Mouse (Mus musculus): ENCODE measurements around the gene Eno4. TPM values are rescaled to one million over a fixed set of nuclear protein-coding genes. Genes with fewer than 3 reads are reported as not detected.
"Not testable (repeated sequence)": the region's sequence is repeated elsewhere in the genome, so short reads cannot be mapped to it uniquely, and the experiment has no call there.

Gene Eno4
- polyA plus RNA-seq (2016; fragmentation: Nextera tagmentation; extraction: Ambion mirVana), result 0.52 and 0.88 TPM in 2 replicates

GRCm38 (mm10) chr19:58942841-58943828 lies at the start of gene Eno4, which contains the start of gene Hspa12a:
Eno4 (plus strand) TSS chr19:58943425.
Hspa12a (minus strand) TSS chr19:58943654.
- under 1% methylated on average over 65 of the region's 65 CpGs for WGBS
- Histone ChIP-seq H3K4me1 (peaks cover 8% of the 10 kb centered on the region; the same call in 1 of the 2 replicates), H3K9me3 (no peaks in the 10 kb centered on the region), H3K4me3 (peak within 1 kb of the TSS; percentile 72), H3K27ac (peak within 1 kb of the TSS; percentile 80), H3K9ac (peak within 1 kb of the TSS; percentile 71), H3K36me3 (no peaks in the 10 kb centered on the region), H3K27me3 (0 out of 2 replicates have a peak, but pooled peaks cover 2% of the 10 kb centered on the region), H3K4me2 (replicated peaks) (peak within 1 kb of the TSS; percentile 93)
- peak; percentile 95 for ATAC-seq (ENCODE audit: insufficient number of reproducible peaks, insufficient read depth, low FRiP score, low TSS enrichment)

- Histone ChIP-seq H3K36me3 (no peaks in the 10 kb centered on the region), H3K4me2 (replicated peaks) (no peak overlapping the region), H3K9me3 (peaks cover 4% of the 10 kb centered on the region; the same call in 1 of the 2 replicates), H3K4me1 (no peaks in the 10 kb centered on the region), H3K27ac (no peak overlapping the region), H3K4me3 (no peak overlapping the region), H3K9ac (no peak overlapping the region), H3K27me3 (no peaks in the 10 kb centered on the region)
- no peak for ATAC-seq (ENCODE audit: insufficient number of reproducible peaks, insufficient read depth, low FRiP score, low TSS enrichment)
- 88% methylated on average over 3 of the region's 3 CpGs for WGBS
Observed at GRCm38 (mm10) chr19:58896216-58896615, 47.0 kb upstream of the Eno4 start.

DNA sequence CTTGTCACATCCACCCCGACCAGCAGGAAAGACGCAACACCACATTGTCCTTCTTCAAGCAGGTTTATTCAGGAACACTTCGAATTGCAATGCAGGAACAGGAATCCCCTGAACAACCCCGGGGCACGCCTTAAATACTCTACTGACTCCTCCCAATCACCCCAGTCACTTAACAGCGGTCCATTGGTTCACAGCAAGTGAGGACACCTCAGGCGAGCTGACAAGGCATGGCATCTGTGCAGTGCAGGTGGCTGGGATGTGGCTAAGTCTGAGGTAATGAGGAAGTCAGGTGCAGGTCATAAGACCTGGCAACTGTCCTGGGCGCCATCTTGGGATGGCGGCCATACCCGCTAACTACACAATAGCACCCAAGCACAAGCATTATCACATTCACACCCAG lies 42.8 kb upstream of the Eno4 start:
- not testable (repeated sequence) for H3K9ac ChIP-seq; H3K4me1 ChIP-seq; H3K4me3 ChIP-seq; H3K36me3 ChIP-seq; H3K27ac ChIP-seq; H3K9me3 ChIP-seq; ATAC-seq (ENCODE audit: insufficient number of reproducible peaks, insufficient read depth, low FRiP score, low TSS enrichment); H3K4me2 ChIP-seq (replicated peaks); H3K27me3 ChIP-seq
- WGBS, result 92% methylated on average over 10 of the region's 10 CpGs

GRCm38 (mm10) chr19:58903079-58903898 lies 39.9 kb upstream of the Eno4 start:
- Histone ChIP-seq H3K27me3 (no peaks in the 10 kb centered on the region), H3K9me3 (no peaks in the 10 kb centered on the region), H3K36me3 (no peaks in the 10 kb centered on the region), H3K27ac (no peak overlapping the region), H3K4me3 (peak overlapping the region; percentile 22; the same call in 1 of the 2 replicates), H3K4me2 (replicated peaks) (peak overlapping the region; percentile 47), H3K4me1 (no peaks in the 10 kb centered on the region), H3K9ac (no peak overlapping the region)
- ATAC-seq (ENCODE audit: insufficient number of reproducible peaks, insufficient read depth, low FRiP score, low TSS enrichment), result peak; percentile 45; the same call in 1 of the 2 replicates
- 63% methylated on average over 7 of the region's 7 CpGs for WGBS

- Histone ChIP-seq H3K27ac (no peak overlapping the region), H3K4me3 (peak overlapping the region; percentile 22), H3K4me1 (no peaks in the 10 kb centered on the region), H3K36me3 (no peaks in the 10 kb centered on the region), H3K9ac (no peak overlapping the region), H3K9me3 (no peaks in the 10 kb centered on the region), H3K27me3 (no peaks in the 10 kb centered on the region), H3K4me2 (replicated peaks) (peak overlapping the region; percentile 47)
- 2% methylated on average over 11 of the region's 11 CpGs for WGBS
- 0 out of 2 replicates have a peak, but pooled peaks have one; percentile 24 for ATAC-seq (ENCODE audit: insufficient number of reproducible peaks, insufficient read depth, low FRiP score, low TSS enrichment)
Observed at GRCm38 (mm10) chr19:58903899-58904327, 39.3 kb upstream of the Eno4 start.

- no peak for ATAC-seq (ENCODE audit: insufficient number of reproducible peaks, insufficient read depth, low FRiP score, low TSS enrichment)
- WGBS, result 48% methylated on average over 9 of the region's 9 CpGs
- no peaks in the 10 kb centered on the region for H3K36me3 ChIP-seq
- no peak overlapping the region for H3K9ac ChIP-seq
- H3K9me3 ChIP-seq, result no peaks in the 10 kb centered on the region
- H3K4me1 ChIP-seq, result no peaks in the 10 kb centered on the region
- no peak overlapping the region for H3K27ac ChIP-seq
- no peak overlapping the region for H3K4me3 ChIP-seq
- no peak overlapping the region for H3K4me2 ChIP-seq (replicated peaks)
- no peaks in the 10 kb centered on the region for H3K27me3 ChIP-seq
Observed at GRCm38 (mm10) chr19:58906685-58907084, 36.5 kb upstream of the Eno4 start.

GRCm38 (mm10) chr19:58908018-58908417 lies 35.2 kb upstream of the Eno4 start:
- no peaks in the 10 kb centered on the region for H3K9me3 ChIP-seq
- no peak overlapping the region for H3K9ac ChIP-seq
- WGBS, result 60% methylated on average over 10 of the region's 10 CpGs
- H3K4me1 ChIP-seq, result no peaks in the 10 kb centered on the region
- H3K27ac ChIP-seq, result no peak overlapping the region
- H3K27me3 ChIP-seq, result 0 out of 2 replicates have a peak, but pooled peaks cover 3% of the 10 kb centered on the region
- no peak overlapping the region for H3K4me2 ChIP-seq (replicated peaks)
- H3K36me3 ChIP-seq, result no peaks in the 10 kb centered on the region
- no peak for ATAC-seq (ENCODE audit: insufficient number of reproducible peaks, insufficient read depth, low FRiP score, low TSS enrichment)
- no peak overlapping the region for H3K4me3 ChIP-seq

DNA sequence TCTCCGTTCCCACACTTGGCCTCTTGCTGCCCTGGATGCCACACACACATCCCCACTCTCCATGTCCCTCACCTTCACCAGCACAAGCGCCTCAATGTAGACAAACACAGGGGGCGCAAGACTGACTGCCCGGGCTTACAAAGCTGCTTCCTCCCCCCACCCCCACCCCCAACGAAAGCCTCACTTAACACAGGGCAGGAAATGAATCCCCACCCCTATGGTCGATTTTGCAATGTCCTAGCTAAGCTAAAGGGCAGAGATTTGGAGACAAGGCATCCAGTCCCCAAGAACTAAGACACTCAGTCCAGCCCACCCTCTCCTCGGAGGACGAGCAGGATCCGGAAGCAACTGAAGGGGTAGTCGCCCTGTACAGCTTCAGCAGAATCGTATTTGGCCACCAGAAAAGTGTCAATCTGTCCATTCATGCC lies 32.3 kb upstream of the Eno4 start:
- peak overlapping the region; percentile 28 for H3K4me3 ChIP-seq
- 0 out of 2 replicates have a peak, but pooled peaks cover 3% of the 10 kb centered on the region for H3K27me3 ChIP-seq
- peak overlapping the region; percentile 45 for H3K4me2 ChIP-seq (replicated peaks)
- H3K4me1 ChIP-seq, result no peaks in the 10 kb centered on the region
- ATAC-seq (ENCODE audit: insufficient number of reproducible peaks, insufficient read depth, low FRiP score, low TSS enrichment), result 0 out of 2 replicates have a peak, but pooled peaks have one; percentile 58
- peak overlapping the region; percentile 22; the same call in 1 of the 2 replicates for H3K9ac ChIP-seq
- no peaks in the 10 kb centered on the region for H3K36me3 ChIP-seq
- H3K9me3 ChIP-seq, result no peaks in the 10 kb centered on the region
- WGBS, result 3% methylated on average over 11 of the region's 11 CpGs
- no peak overlapping the region for H3K27ac ChIP-seq

DNA sequence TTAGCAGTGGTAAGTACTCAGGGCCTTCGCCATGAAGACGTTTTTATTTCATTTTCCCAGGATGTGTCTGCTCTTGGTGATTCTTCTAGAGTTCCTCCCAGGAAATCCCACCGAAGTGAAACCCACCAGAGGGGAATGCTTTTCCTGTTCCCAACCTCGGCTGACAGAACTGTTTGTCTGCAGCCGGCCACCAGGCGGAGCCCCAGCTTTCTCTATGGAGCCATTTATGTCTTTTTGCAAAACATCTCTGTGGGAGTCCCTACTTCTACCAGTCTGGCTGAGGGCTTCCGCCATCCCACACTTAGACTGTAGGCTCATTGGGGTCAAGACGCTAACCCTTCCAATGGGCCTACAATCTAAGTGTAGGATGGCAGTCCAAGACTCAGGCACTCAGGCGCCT lies 31.8 kb upstream of the Eno4 start:
- Histone ChIP-seq H3K27me3 (0 out of 2 replicates have a peak, but pooled peaks cover 6% of the 10 kb centered on the region), H3K4me2 (replicated peaks) (peak overlapping the region; percentile 45), H3K27ac (no peak overlapping the region), H3K4me3 (peak overlapping the region; percentile 28), H3K9ac (peak overlapping the region; percentile 22; the same call in 1 of the 2 replicates), H3K9me3 (no peaks in the 10 kb centered on the region), H3K4me1 (no peaks in the 10 kb centered on the region), H3K36me3 (no peaks in the 10 kb centered on the region)
- 9% methylated on average over 9 of the region's 9 CpGs for WGBS
- ATAC-seq (ENCODE audit: insufficient number of reproducible peaks, insufficient read depth, low FRiP score, low TSS enrichment), result peak; percentile 39; the same call in 1 of the 2 replicates

DNA sequence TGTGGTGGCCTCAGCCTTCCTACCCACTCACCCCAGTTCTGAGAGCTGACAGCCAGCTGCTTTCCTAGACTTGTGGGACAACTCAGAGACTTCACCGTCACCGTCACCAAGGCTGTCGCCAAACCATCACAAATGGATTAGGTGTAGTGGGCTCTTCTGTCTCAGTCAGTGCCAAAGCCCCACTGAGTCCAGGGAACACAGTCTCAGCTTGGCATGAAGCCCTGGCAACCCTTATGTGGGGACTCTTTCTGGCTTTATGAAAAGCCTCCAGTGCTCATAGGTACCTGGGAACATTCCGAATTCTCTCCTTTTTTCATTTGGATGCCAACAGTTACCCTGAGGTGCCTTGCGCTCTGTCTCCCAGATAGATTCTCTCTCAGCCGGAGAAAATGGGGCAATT lies 29.9 kb upstream of the Eno4 start:
- Histone ChIP-seq H3K4me3 (no peak overlapping the region), H3K4me1 (no peaks in the 10 kb centered on the region), H3K27ac (no peak overlapping the region), H3K36me3 (no peaks in the 10 kb centered on the region), H3K9me3 (no peaks in the 10 kb centered on the region), H3K9ac (no peak overlapping the region), H3K4me2 (replicated peaks) (no peak overlapping the region), H3K27me3 (peaks cover 12% of the 10 kb centered on the region; the same call in 1 of the 2 replicates)
- 87% methylated on average over 6 of the region's 6 CpGs for WGBS
- no peak for ATAC-seq (ENCODE audit: insufficient number of reproducible peaks, insufficient read depth, low FRiP score, low TSS enrichment)

GRCm38 (mm10) chr19:58918597-58918996 lies 24.6 kb upstream of the Eno4 start:
- peak overlapping the region; percentile 9; the same call in 1 of the 2 replicates for H3K4me3 ChIP-seq
- no peaks in the 10 kb centered on the region for H3K36me3 ChIP-seq
- WGBS, result 8% methylated on average over 11 of the region's 11 CpGs
- H3K4me1 ChIP-seq, result no peaks in the 10 kb centered on the region
- no peak overlapping the region for H3K9ac ChIP-seq
- no peaks in the 10 kb centered on the region for H3K9me3 ChIP-seq
- H3K4me2 ChIP-seq (replicated peaks), result peak overlapping the region; percentile 33
- peaks cover 19% of the 10 kb centered on the region for H3K27me3 ChIP-seq
- no peak for ATAC-seq (ENCODE audit: insufficient number of reproducible peaks, insufficient read depth, low FRiP score, low TSS enrichment)
- H3K27ac ChIP-seq, result no peak overlapping the region
